Mouse (Mus musculus): ENCODE data around the gene Chrna5. TPM values are rescaled to one million over a fixed set of nuclear protein-coding genes. Genes with fewer than 3 reads are reported as not detected.
A peak's percentile ranks its signal among the peaks of the same experiment; 100 is the strongest.
"Not testable (repeated sequence)": the region's sequence is repeated elsewhere in the genome, so short reads cannot be mapped to it uniquely, and the experiment has no call there.

Chrna5 gene
- total RNA-seq (2015) (not detected in 2 replicates), total RNA-seq (2017) (not detected in 2 replicates)

GRCm38 (mm10) chr9:54980674-54981073 lies at the start of gene Chrna5:
Gene Chrna5, plus strand, starts transcription at chr9:54980880.
- ATAC-seq (replicated peaks; ENCODE audit: poor library complexity) = no peak

DNA sequence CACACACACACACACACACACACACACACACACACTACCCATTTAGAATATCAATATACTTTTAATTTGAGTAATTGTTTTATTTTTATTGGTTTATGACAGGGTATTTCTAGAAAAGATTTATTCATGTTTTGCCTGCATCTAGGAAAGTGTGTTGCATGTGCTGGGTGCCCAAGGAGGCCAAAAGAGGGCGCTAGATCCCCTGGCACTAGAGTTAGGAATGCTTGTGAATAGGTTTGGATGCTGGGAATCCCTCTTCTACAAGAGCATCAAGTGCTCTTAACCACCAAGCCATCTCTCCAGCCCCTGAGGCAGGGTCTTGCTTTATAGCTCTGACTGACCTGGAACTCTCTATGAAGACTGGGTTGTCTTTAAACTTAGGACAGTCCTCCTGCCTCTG lies 48.9 kb upstream of the Chrna5 start:
- ATAC-seq (replicated peaks; ENCODE audit: poor library complexity) = no peak

- no peak for ATAC-seq (replicated peaks; ENCODE audit: poor library complexity)
These were observed 48.3 kb upstream of the Chrna5 start for GRCm38 (mm10) chr9:54932379-54932778.

DNA sequence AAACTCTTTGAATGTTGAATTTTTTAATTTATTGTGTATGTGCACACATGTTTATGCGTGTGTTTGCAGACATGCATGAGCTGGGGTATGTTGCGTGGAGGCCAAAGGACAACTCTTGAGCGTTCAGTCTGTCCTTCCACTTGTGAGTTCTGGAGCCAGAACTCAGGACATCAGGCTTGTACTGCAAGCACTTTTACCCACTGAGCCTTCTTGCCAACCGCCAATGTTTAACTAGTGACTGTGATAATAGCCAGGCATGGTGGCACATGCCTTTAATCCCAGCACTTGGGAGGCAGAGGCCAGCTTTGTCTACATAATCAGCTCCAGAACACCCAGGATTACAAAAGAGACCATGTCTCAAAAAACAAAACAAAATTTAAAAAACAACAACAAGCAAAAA lies 38.6 kb upstream of the Chrna5 start:
- no peak for ATAC-seq (replicated peaks; ENCODE audit: poor library complexity)

- ATAC-seq (replicated peaks; ENCODE audit: poor library complexity) = no peak
These were observed 36.2 kb upstream of the Chrna5 start for GRCm38 (mm10) chr9:54944467-54944866.

DNA sequence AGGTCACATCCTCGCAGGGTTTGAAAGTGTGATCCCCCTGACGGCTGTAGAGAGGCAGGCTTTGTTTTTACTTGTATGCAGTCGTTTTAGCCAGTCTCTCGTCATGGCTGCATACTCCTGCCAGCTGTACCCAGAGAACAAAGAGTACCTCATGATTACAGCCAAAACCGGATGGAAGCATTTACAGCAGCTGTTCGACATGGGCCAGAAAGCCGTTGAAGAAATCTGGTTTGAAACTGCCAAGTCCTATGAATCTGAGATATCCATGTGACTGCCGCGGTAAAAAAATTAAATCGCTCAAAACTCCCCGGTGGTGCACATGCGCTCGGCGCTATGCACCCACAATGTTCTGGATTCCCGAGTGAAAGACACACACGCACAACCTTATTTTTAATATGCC lies 34.4 kb upstream of the Chrna5 start:
- ATAC-seq (replicated peaks; ENCODE audit: poor library complexity) = no peak

DNA sequence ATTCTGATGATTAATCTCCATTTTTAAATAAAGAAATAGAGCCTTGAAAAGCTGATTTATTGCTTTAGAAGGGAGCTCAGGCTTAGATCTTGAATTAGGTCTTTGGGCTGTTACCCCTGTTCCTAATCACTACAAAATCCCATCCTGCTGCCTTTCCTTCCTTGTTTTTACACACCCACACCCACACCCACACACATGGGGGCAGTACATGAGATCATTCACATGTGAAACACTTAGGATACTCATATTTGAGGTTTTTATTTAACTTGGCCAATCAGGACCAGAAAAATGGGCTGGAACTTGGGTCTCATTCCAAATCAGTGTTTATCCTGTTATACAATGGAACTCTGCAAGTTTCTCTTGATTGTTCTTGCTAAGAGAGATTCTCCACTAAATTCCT lies 31.2 kb upstream of the Chrna5 start:
- no peak for ATAC-seq (replicated peaks; ENCODE audit: poor library complexity)

- not testable (repeated sequence) for ATAC-seq (replicated peaks; ENCODE audit: poor library complexity)
These were observed 30.5 kb upstream of the Chrna5 start for GRCm38 (mm10) chr9:54950162-54950561.

- peak; percentile 99 for ATAC-seq (replicated peaks; ENCODE audit: poor library complexity)
These were observed 29.9 kb upstream of the Chrna5 start, which contains the start of the genes Psma4 and AY074887 for GRCm38 (mm10) chr9:54950575-54951321. Gene Psma4, plus strand, starts transcription at chr9:54950790. Gene AY074887, minus strand, starts transcription at chr9:54950998.

DNA sequence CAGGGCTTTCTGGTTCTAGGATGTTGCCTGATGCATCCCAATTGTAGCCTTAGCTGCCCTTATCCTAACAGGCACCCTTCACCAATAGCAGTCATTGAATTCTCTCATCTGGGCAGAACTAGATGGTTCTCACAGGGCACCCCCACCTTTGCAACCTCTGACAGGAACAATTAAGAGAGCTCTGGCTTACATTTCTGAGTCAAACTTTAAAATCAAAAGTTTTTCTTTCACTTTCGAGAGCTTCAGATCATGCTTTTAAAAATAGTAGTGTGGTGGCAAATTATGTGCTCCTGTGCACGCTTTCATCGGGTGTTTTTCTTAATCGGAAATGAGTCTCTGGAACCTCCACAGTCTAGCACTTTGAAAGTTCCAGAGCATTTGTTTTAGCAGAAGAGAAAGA lies 19.6 kb upstream of the Chrna5 start:
- ATAC-seq (replicated peaks; ENCODE audit: poor library complexity) = no peak

DNA sequence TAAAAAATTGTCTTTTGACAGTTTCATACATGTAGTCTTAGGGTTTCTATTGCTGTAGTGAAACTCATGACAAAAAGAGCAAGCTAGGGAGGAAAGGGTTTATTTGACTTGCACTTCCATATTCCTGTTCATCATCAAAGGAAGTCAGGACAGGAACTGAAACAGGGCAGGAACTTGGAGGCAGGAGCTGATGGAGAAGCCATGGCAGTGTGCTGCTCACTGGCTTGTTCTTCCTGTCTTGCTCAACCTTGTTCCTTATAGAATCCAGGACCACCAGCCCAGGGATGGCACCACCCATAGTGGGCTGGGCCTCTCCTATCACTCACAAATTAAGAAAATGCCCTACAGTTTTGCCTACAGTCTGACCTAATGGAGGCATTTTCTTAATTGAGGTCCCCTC lies 17.0 kb upstream of the Chrna5 start:
- ATAC-seq (replicated peaks; ENCODE audit: poor library complexity) = no peak

DNA sequence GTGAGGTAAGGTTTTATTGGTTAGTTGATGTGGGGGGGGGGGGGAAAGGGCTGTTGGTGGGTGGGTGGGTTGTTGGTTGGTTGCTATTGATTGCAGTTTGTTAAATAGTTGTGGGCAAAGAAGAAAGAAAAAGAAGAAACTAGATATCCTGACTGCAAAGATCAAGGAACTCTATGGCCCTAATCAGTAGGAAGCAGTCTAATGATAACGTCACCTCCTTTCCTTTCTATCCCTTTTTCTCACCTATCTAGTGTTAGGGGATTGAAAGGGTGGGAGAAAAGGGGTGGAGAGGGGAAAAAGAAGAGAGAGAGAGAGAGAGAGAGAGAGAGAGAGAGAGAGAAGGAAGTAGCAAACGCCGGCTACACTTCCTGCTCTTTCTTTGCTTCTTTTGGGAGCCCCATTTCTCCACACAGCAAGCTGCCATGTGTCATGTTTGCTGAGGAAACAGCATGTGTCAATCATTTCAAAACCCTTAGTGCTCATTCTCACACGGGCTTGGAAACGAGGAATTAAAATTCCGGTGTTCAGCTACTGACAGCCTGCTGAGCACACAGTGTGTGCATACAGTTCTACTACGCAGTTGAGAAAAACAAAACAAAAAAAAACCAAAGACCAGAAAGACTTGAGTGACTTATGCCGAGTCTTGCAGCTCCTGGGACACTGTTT lies 10.6 kb upstream of the Chrna5 start:
- ATAC-seq (replicated peaks; ENCODE audit: poor library complexity) = no peak

GRCm38 (mm10) chr9:54981291-54982191 lies 861 bp downstream of the Chrna5 start:
- peak; percentile 72 for ATAC-seq (replicated peaks; ENCODE audit: poor library complexity)

GRCm38 (mm10) chr9:54982401-54982800 lies 1.7 kb downstream of the Chrna5 start:
- ATAC-seq (replicated peaks; ENCODE audit: poor library complexity) = no peak

- ATAC-seq (replicated peaks; ENCODE audit: poor library complexity) = no peak
These were observed 9.7 kb downstream of the Chrna5 start for GRCm38 (mm10) chr9:54990362-54990761.

- no peak for ATAC-seq (replicated peaks; ENCODE audit: poor library complexity)
These were observed 13.7 kb downstream of the Chrna5 start for GRCm38 (mm10) chr9:54994381-54994780.

DNA sequence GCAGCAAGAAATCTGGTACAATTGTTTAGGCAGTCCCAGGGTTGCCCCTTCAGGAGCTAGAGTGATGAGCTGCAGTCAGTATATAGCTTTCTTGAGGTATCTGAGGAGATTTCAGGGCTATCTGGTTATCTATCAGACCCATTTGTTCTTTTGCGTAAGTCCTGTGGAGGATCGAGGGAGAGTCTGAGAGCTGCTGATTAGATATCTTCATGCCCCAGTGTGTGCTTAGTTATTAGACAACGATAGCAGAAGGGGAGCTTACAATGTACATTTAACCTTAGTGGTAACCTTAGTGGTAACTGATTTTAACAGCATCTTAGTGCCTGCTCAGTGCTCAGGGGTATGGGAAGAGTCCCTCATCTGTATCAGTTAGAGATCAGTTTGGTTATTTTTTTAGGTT lies 15.0 kb downstream of the Chrna5 start:
- ATAC-seq (replicated peaks; ENCODE audit: poor library complexity) = peak; percentile 85

DNA sequence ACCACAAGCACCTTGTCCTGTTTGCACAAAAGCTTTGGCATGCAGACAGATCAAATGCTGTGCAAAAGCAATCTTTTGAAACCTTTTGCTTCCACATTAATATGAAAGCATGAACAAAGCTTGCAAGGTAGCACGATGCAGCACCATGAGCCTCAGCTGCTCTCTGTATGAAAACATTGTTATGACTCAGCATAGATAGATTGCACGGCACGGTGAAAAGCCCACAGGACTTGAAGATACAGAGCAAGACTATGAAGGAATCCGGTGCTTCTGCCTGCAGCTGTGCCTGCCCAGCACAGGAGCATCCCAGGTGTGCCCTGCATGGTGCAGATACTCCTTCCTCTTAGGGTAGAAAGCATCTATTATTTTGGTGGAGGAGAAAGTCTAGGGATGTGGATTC lies 22.9 kb downstream of the Chrna5 start:
- no peak for ATAC-seq (replicated peaks; ENCODE audit: poor library complexity)

DNA sequence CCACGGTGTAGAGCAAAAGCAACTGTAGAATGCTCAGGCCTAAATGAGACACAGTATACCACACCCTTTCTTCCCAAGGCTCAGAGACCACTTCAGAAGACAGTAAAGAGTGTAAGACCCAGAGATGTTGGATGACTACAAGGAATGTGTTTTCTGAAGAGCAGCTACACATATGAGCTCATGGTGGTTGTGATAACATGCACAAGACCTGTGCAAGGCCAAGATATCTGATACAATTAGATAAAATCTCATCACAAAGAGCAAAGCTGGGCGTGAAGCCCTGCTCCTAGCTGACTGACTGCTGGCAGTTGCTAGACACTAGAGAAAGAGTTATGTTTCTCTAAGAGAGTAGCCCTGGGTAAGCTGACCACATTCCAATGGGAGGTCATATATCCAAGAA lies 29.0 kb downstream of the Chrna5 start:
- ATAC-seq (replicated peaks; ENCODE audit: poor library complexity) = no peak

- 0 out of 2 replicates have a peak, but pooled peaks have one; percentile 14 for ATAC-seq (replicated peaks; ENCODE audit: poor library complexity)
These were observed 30.1 kb downstream of the Chrna5 start for GRCm38 (mm10) chr9:55010588-55011350.

DNA sequence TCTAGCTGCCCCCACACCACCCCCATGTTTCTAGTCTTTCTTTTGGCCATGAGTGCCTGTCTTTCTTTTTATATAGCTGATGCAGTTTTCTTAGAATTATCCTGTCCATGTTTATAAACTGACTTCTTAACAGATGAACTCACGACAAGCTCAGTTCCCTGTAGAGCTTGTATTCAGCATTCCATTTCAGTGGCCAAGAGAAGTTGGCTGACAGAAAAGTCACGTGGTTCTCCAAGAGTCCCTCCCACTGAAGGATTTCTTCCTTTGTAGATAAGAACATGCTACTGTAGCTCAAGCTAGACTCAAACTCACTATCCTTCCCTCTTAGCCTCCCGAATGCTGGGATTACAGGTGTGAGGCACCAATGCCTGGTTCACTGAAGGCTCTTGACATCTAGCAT lies 36.2 kb downstream of the Chrna5 start:
- no peak for ATAC-seq (replicated peaks; ENCODE audit: poor library complexity)
